Mouse (Mus musculus) olfactory bulb, adult 2 months (tissue): ENCODE measurements around the gene Gab2. TPM values are rescaled to one million over a fixed set of nuclear protein-coding genes. Genes with fewer than 3 reads are reported as not detected.

Experiments used
- H3K27ac ChIP-seq: fragments of 200-500 bp; 2 replicates; pipeline ENCODE4 v1.5.1; 2012; ENCODE audit warnings: low read depth, low read length; ENCODE audit not compliant: insufficient read depth
- H3K4me1 ChIP-seq: fragments of 200-500 bp; 2 replicates; pipeline ENCODE4 v1.6.1; 2012; ENCODE audit warnings: low read length; ENCODE audit not compliant: control insufficient read depth, insufficient read depth
- H3K4me3 ChIP-seq: fragments of 200-500 bp; 2 replicates; pipeline ENCODE4 v1.5.1; 2012; ENCODE audit warnings: mild to moderate bottlenecking, low read depth, low read length, moderate library complexity; ENCODE audit not compliant: insufficient read depth
- CTCF ChIP-seq: fragments of 200-500 bp; IDR thresholded peaks from 2 replicates; pipeline ENCODE4 v1.5.1; 2012; ENCODE audit warnings: low read depth, mild to moderate bottlenecking, low read length, moderate library complexity; ENCODE audit not compliant: insufficient read depth
- POLR2A ChIP-seq: fragments of 200-500 bp; IDR thresholded peaks from 2 replicates; pipeline ENCODE4 v1.6.1; 2012; ENCODE audit warnings: mild to moderate bottlenecking, low read depth, low read length, moderate library complexity; ENCODE audit not compliant: insufficient read depth
- WGBS: fragments of 180-500 bp; shearing (Covaris S2); methylation state at CpG from one replicate; pipeline ENCODE4 v1.1.7; 2018; 5-methylcytosine and 5-hydroxymethylcytosine counted together
- polyA plus RNA-seq: library from polyadenylated mRNA; stranded (reverse); fragments of >200 nt; gene quantifications from 2 replicates; pipeline ENCODE4 v1.2.4, GENCODE M21; 2012; ENCODE audit warnings: low replicate concordance; ENCODE audit not compliant: missing spikeins, insufficient read depth, insufficient read length

Gene Gab2
- polyA plus RNA-seq, 1 experiment, result not detected

GRCm38 (mm10) chr7:97342961-97343360, 261.6 kb downstream of the Gab2 start:
- no peak for TF ChIP-seq POLR2A
- TF ChIP-seq CTCF, result no peak
- H3K4me3 ChIP-seq, result no peak overlapping the region
- WGBS, result 85% methylated on average over 2 of the region's 2 CpGs
- no peak overlapping the region for H3K27ac ChIP-seq
- H3K4me1 ChIP-seq, result peaks cover 12% of the 10 kb centered on the region

GRCm38 (mm10) chr7:97344655-97345054, 263.3 kb downstream of the Gab2 start:
- Histone ChIP-seq H3K4me1 (peaks cover 12% of the 10 kb centered on the region), H3K27ac (0 out of 2 replicates have a peak overlapping the region, but pooled peaks have one; percentile 23), H3K4me3 (no peak overlapping the region)
- WGBS, result 78% methylated on average over 2 of the region's 2 CpGs
- no peak for TF ChIP-seq POLR2A
- no peak for TF ChIP-seq CTCF

GRCm38 (mm10) chr7:97345229-97345871, 264.0 kb downstream of the Gab2 start:
- Histone ChIP-seq H3K27ac (no peak overlapping the region), H3K4me3 (no peak overlapping the region), H3K4me1 (peaks cover 12% of the 10 kb centered on the region)
- no peak for TF ChIP-seq POLR2A
- TF ChIP-seq CTCF, result no peak
- WGBS, result 33% methylated on average over 10 of the region's 10 CpGs

GRCm38 (mm10) chr7:97346111-97346821, 264.9 kb downstream of the Gab2 start:
- TF ChIP-seq POLR2A (no peak), CTCF (no peak)
- Histone ChIP-seq H3K4me1 (peaks cover 9% of the 10 kb centered on the region), H3K4me3 (no peak overlapping the region), H3K27ac (no peak overlapping the region)
- 72% methylated on average over 9 of the region's 9 CpGs for WGBS

- 67% methylated on average over 4 of the region's 4 CpGs for whole genome bisulfite sequencing
- H3K4me3 ChIP-seq, result no peak overlapping the region
- TF ChIP-seq CTCF (no peak), POLR2A (no peak)
- H3K4me1 ChIP-seq, result peaks cover 9% of the 10 kb centered on the region
- no peak overlapping the region for H3K27ac ChIP-seq
Measured at GRCm38 (mm10) chr7:97346822-97347166, 265.4 kb downstream of the Gab2 start.

- H3K4me1 ChIP-seq, result peaks cover 9% of the 10 kb centered on the region
- H3K27ac ChIP-seq, result no peak overlapping the region
- TF ChIP-seq CTCF, result no peak
- no peak for TF ChIP-seq POLR2A
- 98% methylated on average over 15 of the region's 15 CpGs for WGBS
- H3K4me3 ChIP-seq, result no peak overlapping the region
Measured at GRCm38 (mm10) chr7:97347464-97347863, 266.1 kb downstream of the Gab2 start.

- WGBS, result 96% methylated on average over 3 of the region's 3 CpGs
- H3K4me1 ChIP-seq, result peaks cover 9% of the 10 kb centered on the region
- TF ChIP-seq POLR2A (no peak), CTCF (no peak)
- no peak overlapping the region for H3K27ac ChIP-seq
- no peak overlapping the region for H3K4me3 ChIP-seq
Measured at GRCm38 (mm10) chr7:97348318-97348717, 266.9 kb downstream of the Gab2 start.

GRCm38 (mm10) chr7:97348836-97349235, 267.4 kb downstream of the Gab2 start:
- 94% methylated on average over 5 of the region's 5 CpGs for WGBS
- Histone ChIP-seq H3K4me1 (peaks cover 9% of the 10 kb centered on the region), H3K4me3 (no peak overlapping the region), H3K27ac (no peak overlapping the region)
- no peak for TF ChIP-seq POLR2A
- TF ChIP-seq CTCF, result no peak

GRCm38 (mm10) chr7:97349438-97349837, 268.1 kb downstream of the Gab2 start:
- 94% methylated on average over 6 of the region's 6 CpGs for WGBS

More at GRCm38 (mm10) chr7:97349438-97349837, 268.1 kb downstream of the Gab2 start:
- H3K4me1 ChIP-seq, result peaks cover 9% of the 10 kb centered on the region
- H3K4me3 ChIP-seq, result no peak overlapping the region
- no peak for TF ChIP-seq POLR2A
- TF ChIP-seq CTCF, result no peak
- no peak overlapping the region for H3K27ac ChIP-seq
